Mouse (Mus musculus) G1E (cell line): Measurements from ENCODE around the gene C1qtnf5. TPM values are rescaled to one million over a fixed set of nuclear protein-coding genes. Genes with fewer than 3 reads are reported as not detected.

ENCODE experiments used
- ATAC-seq: 2 replicates; pipeline ENCODE4 v1.8.0; 2016; ENCODE audit warnings: mild to moderate bottlenecking; ENCODE audit not compliant: insufficient number of reproducible peaks, poor library complexity, low FRiP score, severe bottlenecking; ENCODE audit errors: extremely low read depth
- DNase-seq: peaks from one replicate; pipeline ENCODE4 v3.0.0; 2012; ENCODE audit warnings: low spot score
- H3K27me3 ChIP-seq: 2 replicates; pipeline ENCODE4 v1.6.1; 2012; ENCODE audit warnings: mild to moderate bottlenecking, low read length, inconsistent platforms; ENCODE audit not compliant: insufficient read depth
- H3K36me3 ChIP-seq: replicated peaks from 2 replicates; pipeline ENCODE3; 2012; ENCODE audit warnings: mild to moderate bottlenecking, inconsistent platforms
- H3K4me1 ChIP-seq: 2 replicates; pipeline ENCODE4 v1.6.1; 2012; ENCODE audit warnings: low read depth, low read length, inconsistent platforms, mixed read lengths; ENCODE audit not compliant: insufficient read depth
- H3K4me3 ChIP-seq: 2 replicates; pipeline ENCODE4 v1.5.1; 2012; ENCODE audit warnings: low read depth, mild to moderate bottlenecking, inconsistent platforms, low read length, moderate library complexity, mixed read lengths
- H3K9me3 ChIP-seq: replicated peaks from 2 replicates; pipeline ENCODE4 v1.6.1; 2012; ENCODE audit warnings: inconsistent platforms
- CTCF ChIP-seq: IDR thresholded peaks from 2 replicates; pipeline ENCODE4 v1.5.1; 2012; ENCODE audit warnings: low read depth, low read length, inconsistent platforms, mixed read lengths
- GATA1 ChIP-seq: IDR thresholded peaks from 2 replicates; pipeline ENCODE4 v1.6.1; 2012; ENCODE audit warnings: borderline replicate concordance, low read length, inconsistent platforms, mixed read lengths
- GATA2 ChIP-seq: IDR thresholded peaks from 2 replicates; pipeline ENCODE4 v1.6.1; 2012; ENCODE audit warnings: low read depth, low read length, inconsistent platforms, borderline replicate concordance
- POLR2AphosphoS5 ChIP-seq: IDR thresholded peaks from 2 replicates; pipeline ENCODE4 v1.6.1; 2012; ENCODE audit warnings: low read depth, low read length, inconsistent platforms; ENCODE audit not compliant: insufficient replicate concordance
- TAL1 ChIP-seq: conservative IDR thresholded peaks from 2 replicates; pipeline ENCODE4 v1.6.1; 2012; ENCODE audit warnings: low read depth, low read length, inconsistent platforms, mixed read lengths
- polyA plus RNA-seq: library from polyadenylated mRNA; stranded (reverse); fragments of >175 nt; gene quantifications from 2 replicates; pipeline ENCODE4 v1.2.3, GENCODE M21; 2012
- total RNA-seq, 2 experiments: library from RNA; stranded (forward) in 1 of 2; stranded (reverse) in 1 of 2; fragments of 200-1000 nt in 1 of 2; fragments of >200 nt in 1 of 2; fragmentation: Nextera tagmentation in 1 of 2; gene quantifications; 2 replicates each; pipeline ENCODE4 v1.2.3; 2014 to 2017

The C1qtnf5 gene
- total and polyA plus RNA-seq, 3 experiments: 0.21 TPM; not detected in 2

- ATAC-seq (no peak), DNase-seq (no peak)
- H3K27me3 ChIP-seq: peaks cover 19% of the 10 kb centered on the region
- H3K4me1 ChIP-seq: peaks cover 13% of the 10 kb centered on the region
- H3K36me3 ChIP-seq: no peaks in the 10 kb centered on the region
- H3K9me3 ChIP-seq: no peaks in the 10 kb centered on the region
- H3K4me3 ChIP-seq: no peak overlapping the region
- TF ChIP-seq GATA2: no peak
- no peak for TF ChIP-seq POLR2AphosphoS5
- no peak for TF ChIP-seq TAL1
- no peak for TF ChIP-seq CTCF
- no peak for TF ChIP-seq GATA1
Measured at GRCm38 (mm10) chr9:44116182-44116581, 9.1 kb downstream of the C1qtnf5 start.

DNA sequence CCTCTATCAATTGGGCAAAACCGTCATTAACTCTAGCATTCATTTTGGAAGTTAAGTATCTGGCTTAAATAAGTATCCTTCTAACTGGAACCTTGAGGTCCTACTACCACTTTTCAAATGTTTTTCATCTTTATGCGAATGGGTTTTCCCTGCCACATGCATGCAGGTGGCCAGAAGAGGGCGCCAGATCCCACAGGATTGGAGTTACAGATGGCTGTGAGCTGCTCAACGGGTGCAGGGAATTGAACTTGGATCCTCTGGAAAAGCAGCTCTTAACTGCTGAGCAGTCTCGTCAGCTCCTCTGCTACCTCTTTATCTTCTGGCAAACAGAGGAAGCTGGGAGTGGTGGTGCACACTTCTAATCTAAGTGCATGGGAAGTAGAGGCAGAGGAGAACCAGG is 12.0 kb downstream of the C1qtnf5 start:
- no peak for ATAC-seq
- no peak for DNase-seq
- no peak overlapping the region for H3K4me3 ChIP-seq

DNA sequence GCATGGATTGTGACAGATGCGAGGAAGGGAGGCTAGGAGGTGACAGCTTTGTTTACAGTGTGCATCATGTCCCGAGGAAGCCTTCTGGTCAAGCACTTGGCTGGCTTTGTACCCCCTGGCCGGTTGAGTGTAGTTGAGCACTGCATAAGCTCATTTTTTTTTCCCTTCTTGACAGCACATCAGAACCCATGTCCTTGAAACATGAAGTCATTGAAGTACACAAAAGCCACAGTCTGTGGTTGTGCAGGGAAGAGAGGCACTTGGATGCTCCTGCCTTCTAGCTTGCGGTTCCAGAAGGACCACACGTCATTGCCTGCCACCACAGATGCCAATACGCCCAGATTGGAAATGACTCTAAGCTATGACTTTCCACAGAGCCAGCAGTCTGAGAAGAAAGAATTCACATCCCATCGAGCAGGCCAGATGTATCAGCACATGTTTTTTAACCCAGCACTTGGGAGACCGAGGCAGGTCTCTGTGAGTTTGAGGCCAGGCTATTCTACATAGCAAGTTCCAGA is 13.0 kb downstream of the C1qtnf5 start:
- ATAC-seq (no peak), DNase-seq (no peak)
- no peak overlapping the region for H3K4me3 ChIP-seq
- peaks cover 19% of the 10 kb centered on the region for H3K27me3 ChIP-seq
- TF ChIP-seq GATA2 (no peak), CTCF (no peak), POLR2AphosphoS5 (no peak), GATA1 (no peak), TAL1 (no peak)
- H3K36me3 ChIP-seq: no peaks in the 10 kb centered on the region
- H3K4me1 ChIP-seq: peaks cover 3% of the 10 kb centered on the region; the same call in 1 of the 2 replicates
- no peaks in the 10 kb centered on the region for H3K9me3 ChIP-seq

More for the DNA sequence above, 12.0 kb downstream of the C1qtnf5 start:
- H3K36me3 ChIP-seq: no peaks in the 10 kb centered on the region
- peaks cover 8% of the 10 kb centered on the region for H3K4me1 ChIP-seq
- TF ChIP-seq GATA2 (no peak), CTCF (peak; percentile 53)
- H3K27me3 ChIP-seq: peaks cover 19% of the 10 kb centered on the region
- H3K9me3 ChIP-seq: no peaks in the 10 kb centered on the region

GRCm38 (mm10) chr9:44124317-44124716 is 17.3 kb downstream of the C1qtnf5 start:
- TF ChIP-seq CTCF (0 out of 2 replicates have a peak, but pooled peaks have one; percentile 27), GATA2 (no peak)
- Histone ChIP-seq H3K9me3 (no peaks in the 10 kb centered on the region), H3K27me3 (peaks cover 23% of the 10 kb centered on the region), H3K4me1 (peaks cover 13% of the 10 kb centered on the region), H3K4me3 (no peak overlapping the region), H3K36me3 (no peaks in the 10 kb centered on the region)
- no peak for ATAC-seq
- DNase-seq: no peak

DNA sequence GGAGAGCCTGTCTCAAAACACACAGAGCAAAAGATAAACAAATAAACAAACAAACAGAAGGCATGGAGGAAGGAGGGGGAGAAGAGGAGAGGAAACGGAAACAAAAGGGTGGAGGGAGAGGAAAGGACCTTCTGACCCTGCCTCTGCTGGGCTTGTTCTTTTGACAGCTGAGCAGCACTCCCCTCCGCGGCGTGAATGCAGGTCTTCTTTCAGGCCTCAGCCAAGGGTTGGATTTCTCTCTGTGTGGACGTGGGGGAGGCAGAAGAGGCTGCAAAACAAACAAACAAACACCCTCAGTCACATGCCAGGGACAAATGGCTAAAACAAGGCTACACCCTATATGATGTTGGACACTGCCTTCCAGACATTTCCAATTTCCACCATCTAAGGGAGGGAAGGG is 18.0 kb downstream of the C1qtnf5 start:
- peaks cover 14% of the 10 kb centered on the region for H3K4me1 ChIP-seq

DNA sequence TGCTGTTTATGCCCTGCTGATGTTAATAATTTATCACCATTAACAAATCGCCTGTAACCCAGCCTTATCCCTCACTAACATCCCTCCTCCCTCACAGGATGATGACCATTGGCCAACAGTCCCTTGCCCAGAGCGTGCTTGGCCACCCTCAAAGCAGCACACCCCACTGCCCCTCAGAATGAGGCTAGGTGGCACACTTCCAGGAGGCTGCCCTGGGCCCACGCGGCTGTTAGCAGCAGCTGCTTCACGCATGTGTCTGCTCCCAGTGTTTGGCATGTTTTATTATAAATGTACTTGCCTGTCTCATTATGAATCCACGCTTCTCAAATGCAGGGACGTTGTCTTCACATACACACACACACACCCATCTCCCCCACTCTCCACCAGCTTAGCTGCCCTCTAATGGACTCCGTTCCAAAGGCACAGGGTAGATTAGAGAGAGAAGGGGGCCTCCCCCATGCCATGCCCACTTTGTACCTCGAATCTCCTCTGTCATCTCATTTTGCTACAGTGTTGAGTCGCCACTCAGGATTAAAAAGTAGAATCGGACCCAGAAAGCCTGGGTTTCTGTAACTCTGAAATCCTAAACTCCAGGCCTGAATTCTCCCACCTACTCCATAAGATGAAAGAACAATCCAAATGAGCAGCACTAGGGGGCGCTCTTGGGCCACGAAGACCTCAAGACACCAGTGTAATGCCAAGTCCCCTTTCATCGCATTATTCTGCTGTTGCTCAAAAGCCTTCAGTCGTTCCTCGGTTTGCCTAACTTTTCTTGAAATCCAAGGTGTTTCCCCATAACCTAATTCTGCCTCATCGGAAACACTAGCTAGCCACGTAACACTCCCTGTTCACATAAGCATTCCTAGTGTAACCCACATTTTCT is 18.7 kb downstream of the C1qtnf5 start:
- no peaks in the 10 kb centered on the region for H3K36me3 ChIP-seq
- peaks cover 27% of the 10 kb centered on the region for H3K27me3 ChIP-seq
- ATAC-seq: no peak
- H3K4me3 ChIP-seq: no peak overlapping the region
- peaks cover 21% of the 10 kb centered on the region for H3K4me1 ChIP-seq
- TF ChIP-seq GATA2 (no peak), GATA1 (no peak), POLR2AphosphoS5 (no peak), TAL1 (no peak), CTCF (peak; percentile 84)
- no peaks in the 10 kb centered on the region for H3K9me3 ChIP-seq
- DNase-seq: peak; percentile 66

More for the DNA sequence above, 18.0 kb downstream of the C1qtnf5 start:
- H3K4me3 ChIP-seq: no peak overlapping the region
- TF ChIP-seq GATA1 (no peak), POLR2AphosphoS5 (no peak), TAL1 (no peak), CTCF (no peak), GATA2 (no peak)
- ATAC-seq (no peak), DNase-seq (no peak)
- peaks cover 26% of the 10 kb centered on the region for H3K27me3 ChIP-seq
- H3K36me3 ChIP-seq: no peaks in the 10 kb centered on the region
- no peaks in the 10 kb centered on the region for H3K9me3 ChIP-seq

- no peak overlapping the region for H3K4me3 ChIP-seq
Measured at GRCm38 (mm10) chr9:44126746-44127145, 19.7 kb downstream of the C1qtnf5 start.

More at GRCm38 (mm10) chr9:44126746-44127145, 19.7 kb downstream of the C1qtnf5 start:
- Histone ChIP-seq H3K27me3 (peaks cover 34% of the 10 kb centered on the region), H3K4me1 (peaks cover 23% of the 10 kb centered on the region), H3K36me3 (no peaks in the 10 kb centered on the region), H3K9me3 (no peaks in the 10 kb centered on the region)
- ATAC-seq: no peak
- TF ChIP-seq GATA2: no peak
- no peak for TF ChIP-seq GATA1
- no peak for DNase-seq
